Mouse (Mus musculus): ENCODE results near the gene Spon1.

GRCm38 (mm10) chr7:113847041-113847819 is 81.4 kb downstream of the Spon1 start:
- no peak for TF ChIP-seq CTCF (IDR thresholded peaks at IDR 0.05; ENCODE audit: control insufficient read depth, insufficient read depth, low read length)
- no peak for TF ChIP-seq POLR2A (IDR thresholded peaks at IDR 0.05; ENCODE audit: borderline replicate concordance, control insufficient read depth, low read depth, low read length)
